Mouse (Mus musculus) brain, embryonic 14.5 days (tissue): ENCODE measurements around the gene Gnptab.

Experiments
- CTCF ChIP-seq: fragments of 200-500 bp; IDR thresholded peaks from 2 replicates; pipeline ENCODE4 v1.5.1; 2012; ENCODE audit warnings: inconsistent platforms, mild to moderate bottlenecking, moderate library complexity, borderline replicate concordance; ENCODE audit not compliant: insufficient read depth, insufficient read length; ENCODE audit errors: extremely low read depth
- POLR2A ChIP-seq: fragments of 200-500 bp; IDR thresholded peaks from 2 replicates; pipeline ENCODE4 v1.6.1; 2012; ENCODE audit warnings: mild to moderate bottlenecking, inconsistent platforms, borderline replicate concordance; ENCODE audit not compliant: poor library complexity, insufficient read depth, insufficient read length, severe bottlenecking; ENCODE audit errors: extremely low read depth

- TF ChIP-seq CTCF (no peak), POLR2A (no peak)
Observed at GRCm38 (mm10) chr10:88492658-88493057, 113.7 kb downstream of the Gnptab start.
